19 mouse cellular contexts compared by ENCODE assay signal in the genomic region with DNA sequence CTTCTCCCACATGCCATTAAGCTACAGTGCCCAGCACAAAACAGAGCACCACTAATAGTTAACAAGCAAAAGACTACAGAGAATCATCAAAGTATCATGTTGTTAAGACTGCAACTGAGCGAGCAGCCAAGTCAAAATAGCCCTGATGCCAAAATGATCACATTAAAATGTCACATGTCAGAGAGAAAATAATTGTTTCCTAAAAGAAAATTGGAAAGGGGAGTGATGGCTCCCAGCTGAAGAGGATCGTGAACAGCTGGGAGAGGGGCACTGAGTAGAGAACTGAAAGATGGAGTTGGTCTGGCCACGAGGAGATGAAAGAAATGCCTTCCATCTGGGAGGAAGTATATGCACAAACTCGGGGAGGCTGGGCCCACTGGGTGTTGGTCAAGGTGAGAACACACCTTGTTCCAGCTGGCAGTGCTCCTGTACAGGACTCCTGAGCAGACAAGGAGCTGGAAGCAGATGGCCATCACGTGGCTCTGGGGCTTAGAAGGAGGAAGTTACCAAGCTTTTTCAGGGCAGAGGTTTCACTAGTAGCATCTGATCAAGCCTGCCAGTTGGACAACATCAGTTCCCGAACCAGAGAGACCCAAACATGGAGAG. TPM values are rescaled to one million over a fixed set of nuclear protein-coding genes. Genes with fewer than 3 reads are reported as not detected.
DNase-seq lines count a peak whose midpoint lies in the region; ATAC-seq and TF ChIP-seq lines count a peak whose summit lies in the region.
"Had no signal": no experiment of that assay in that cellular context is flagged by ENCODE, and none has a peak within 500 bp of the region (broad histone marks: within the 10 kb centered on the region; RNA-seq: fewer than 3 reads in every experiment).

No protein-coding gene starts in this region.

- ATAC-seq in kidney, embryonic 16.5 days (ENCODE audit: low FRiP score, low TSS enrichment): no peak
- peak; percentile 22; the same call in 1 of the 2 replicates for ATAC-seq in granulocyte monocyte progenitor cell, adult 5-6 weeks (replicated peaks; ENCODE audit: poor library complexity, severe bottlenecking)
- ATAC-seq in forebrain, embryonic 16.5 days: no peak
- ATAC-seq: hindbrain, embryonic 16.5 days had no signal

- H3K9me3 ChIP-seq in kidney, embryonic 16.5 days (ENCODE audit: low read length): no peaks in the 10 kb centered on the region
- no peaks in the 10 kb centered on the region for H3K9me3 ChIP-seq in forebrain, embryonic 16.5 days (ENCODE audit: control insufficient read depth, low read length)
- H3K9me3 ChIP-seq in hindbrain, embryonic 10.5 days: no peaks in the 10 kb centered on the region
- H3K9me3 ChIP-seq: embryonic facial prominence, embryonic 10.5 days; heart, embryonic 13.5 days; midbrain, embryonic 12.5 days; neural tube, embryonic 12.5 days had no signal

- peaks cover 5% of the 10 kb centered on the region; the same call in 1 of the 2 replicates for H3K4me1 ChIP-seq in kidney, embryonic 16.5 days (ENCODE audit: insufficient read depth, low read length)
- peaks cover 6% of the 10 kb centered on the region for H3K4me1 ChIP-seq in lung, adult 2 months (ENCODE audit: control insufficient read depth, insufficient read depth, low read length)
- H3K4me1 ChIP-seq in forebrain, embryonic 16.5 days (replicated peaks; ENCODE audit: control insufficient read depth, insufficient read depth, low read length): no peaks in the 10 kb centered on the region
- H3K4me1 ChIP-seq in hindbrain, embryonic 10.5 days (replicated peaks): no peaks in the 10 kb centered on the region
- H3K4me1 ChIP-seq: heart, embryonic 13.5 days; midbrain, embryonic 12.5 days; neural tube, embryonic 12.5 days had no signal

- H3K4me2 ChIP-seq in kidney, embryonic 16.5 days (replicated peaks; ENCODE audit: low read depth, low read length): no peak overlapping the region
- no peak overlapping the region for H3K4me2 ChIP-seq in forebrain, embryonic 16.5 days (ENCODE audit: low read length)
- H3K4me2 ChIP-seq: heart, embryonic 13.5 days; midbrain, embryonic 12.5 days; neural tube, embryonic 12.5 days had no signal

- TF ChIP-seq CTCF in lung, adult 2 months (IDR thresholded peaks at IDR 0.05; ENCODE audit: insufficient read depth, low read length): no peak
- no peak for TF ChIP-seq CTCF in left cerebral cortex, adult 2 months (IDR thresholded peaks at IDR 0.05)

- intact Hi-C loops in left cerebral cortex, adult 2 months (cut with DNase I): no loop called here

- H3K27ac ChIP-seq in kidney, embryonic 16.5 days (ENCODE audit: low read length): peak overlapping the region; percentile 35; the same call in 1 of the 2 replicates
- H3K27ac ChIP-seq in left cerebral cortex, adult 2 months: no peak overlapping the region
- no peak overlapping the region for H3K27ac ChIP-seq in forebrain, embryonic 16.5 days (ENCODE audit: low read length)
- no peak overlapping the region for H3K27ac ChIP-seq in hindbrain, embryonic 10.5 days
- H3K27ac ChIP-seq: embryonic facial prominence, embryonic 10.5 days; heart, embryonic 13.5 days; liver, embryonic 14.5 days; midbrain, embryonic 12.5 days; neural tube, embryonic 12.5 days had no signal

- no peak overlapping the region for H3K9ac ChIP-seq in kidney, embryonic 16.5 days (replicated peaks; ENCODE audit: low read length)
- no peak overlapping the region for H3K9ac ChIP-seq in forebrain, embryonic 16.5 days (replicated peaks; ENCODE audit: low read depth, low read length)
- H3K9ac ChIP-seq: heart, embryonic 13.5 days; liver, embryonic 14.5 days; midbrain, embryonic 12.5 days; neural tube, embryonic 12.5 days had no signal

- H3K27me3 ChIP-seq in kidney, embryonic 16.5 days (ENCODE audit: insufficient read depth, low read length): no peaks in the 10 kb centered on the region
- H3K27me3 ChIP-seq in forebrain, embryonic 16.5 days (replicated peaks; ENCODE audit: control insufficient read depth, insufficient read depth, low read length): no peaks in the 10 kb centered on the region
- H3K27me3 ChIP-seq in hindbrain, embryonic 10.5 days (ENCODE audit: insufficient read depth, poor library complexity, severe bottlenecking): no peaks in the 10 kb centered on the region
- H3K27me3 ChIP-seq: heart, embryonic 13.5 days; midbrain, embryonic 12.5 days; neural tube, embryonic 12.5 days had no signal

- H3K36me3 ChIP-seq in kidney, embryonic 16.5 days (ENCODE audit: insufficient read depth, low read length): no peaks in the 10 kb centered on the region
- no peaks in the 10 kb centered on the region for H3K36me3 ChIP-seq in forebrain, embryonic 16.5 days (ENCODE audit: control insufficient read depth, insufficient read depth)
- no peaks in the 10 kb centered on the region for H3K36me3 ChIP-seq in hindbrain, embryonic 10.5 days
- H3K36me3 ChIP-seq: embryonic facial prominence, embryonic 10.5 days; heart, embryonic 13.5 days; midbrain, embryonic 12.5 days; neural tube, embryonic 12.5 days had no signal

- WGBS in kidney, embryonic 16.5 days: 48% methylated on average over 6 of the region's 6 CpGs
- 49% methylated on average over 6 of the region's 6 CpGs for WGBS in lung, adult 2 months
- 69% methylated on average over 6 of the region's 6 CpGs for WGBS in forebrain, embryonic 16.5 days
- WGBS in hindbrain, embryonic 10.5 days: 76% methylated on average over 6 of the region's 6 CpGs

- H3K4me3 ChIP-seq in kidney, embryonic 16.5 days (ENCODE audit: low read length): no peak overlapping the region
- H3K4me3 ChIP-seq in lung, adult 2 months (replicated peaks; ENCODE audit: extremely low read depth, low read depth, low read length): no peak overlapping the region
- H3K4me3 ChIP-seq in left cerebral cortex, adult 2 months: no peak overlapping the region
- H3K4me3 ChIP-seq in forebrain, embryonic 16.5 days (replicated peaks; ENCODE audit: low read length): no peak overlapping the region
- no peak overlapping the region for H3K4me3 ChIP-seq in hindbrain, embryonic 10.5 days
- H3K4me3 ChIP-seq: embryonic facial prominence, embryonic 10.5 days; heart, embryonic 13.5 days; midbrain, embryonic 12.5 days; neural tube, embryonic 12.5 days had no signal

- TF ChIP-seq POLR2A in lung, adult 2 months (IDR thresholded peaks at IDR 0.05; ENCODE audit: borderline replicate concordance, extremely low read depth, low read depth, low read length): no peak

- no peak for DNase-seq in kidney, postnatal 25 days
- DNase-seq in lung, adult 2 months: peak; percentile 44
- peak; percentile 83 for DNase-seq in lung, postnatal 36 days
- DNase-seq in left cerebral cortex, adult 2 months (ENCODE audit: extremely low spot score in 1 of 2, low spot score in 2 of 2): no peak
- DNase-seq in hindbrain, embryonic 10.5 days (ENCODE audit: low spot score): no peak
- DNase-seq: cerebellum, adult 2 months; heart, adult 18-20 months; heart, postnatal 36 days had no signal

RNA-seq across cellular contexts. Expression of gene Tc2n, which starts 41.2 kb away (rescaled TPM):
- 0.80 TPM in 2 replicates for polyA plus RNA-seq in kidney, embryonic 16.5 days (2015; fragmentation: Nextera tagmentation; extraction: Ambion mirVana)
- not detected in 2 replicates for total RNA-seq in granulocyte monocyte progenitor cell, adult 5-6 weeks (2014; fragmentation: Nextera tagmentation)
- not detected in 2 replicates for total RNA-seq in granulocyte monocyte progenitor cell, adult 5-6 weeks (2017)
- 0.87 and 1.1 TPM in 2 replicates for polyA plus RNA-seq in lung, adult 2 months (2012; rRNA removed)
- total RNA-seq in left cerebral cortex, adult 2 months (2021): under 1 TPM; 0.19 to 0.23 TPM
- polyA plus RNA-seq in forebrain, embryonic 16.5 days (2015; fragmentation: Nextera tagmentation; extraction: Ambion mirVana): 0.11 and 0.22 TPM in 2 replicates
- polyA plus RNA-seq in hindbrain, embryonic 10.5 days (2016; fragmentation: Nextera tagmentation; extraction: Ambion mirVana): 0.11 and 0.27 TPM in 2 replicates
- total RNA-seq: megakaryocyte progenitor cell, adult 5-6 weeks; MEL had no signal
- polyA plus RNA-seq: neural tube, embryonic 12.5 days had no signal

RNA-seq across cellular contexts. Expression of gene Fbln5, which starts 59.3 kb away (rescaled TPM):
- polyA plus RNA-seq in kidney, embryonic 16.5 days (2015; fragmentation: Nextera tagmentation; extraction: Ambion mirVana): 135 and 143 TPM in 2 replicates
- total RNA-seq in granulocyte monocyte progenitor cell, adult 5-6 weeks (2014; fragmentation: Nextera tagmentation): not detected in 2 replicates
- total RNA-seq in granulocyte monocyte progenitor cell, adult 5-6 weeks (2017): not detected in 2 replicates
- 126 and 133 TPM in 2 replicates for polyA plus RNA-seq in lung, adult 2 months (2012; rRNA removed)
- 1 to 10 TPM; 4.7 to 6.5 TPM for total RNA-seq in left cerebral cortex, adult 2 months (2021)
- polyA plus RNA-seq in forebrain, embryonic 16.5 days (2015; fragmentation: Nextera tagmentation; extraction: Ambion mirVana): 7.9 and 13.5 TPM in 2 replicates
- 12.4 and 13.4 TPM in 2 replicates for polyA plus RNA-seq in hindbrain, embryonic 10.5 days (2016; fragmentation: Nextera tagmentation; extraction: Ambion mirVana)
- total RNA-seq: megakaryocyte progenitor cell, adult 5-6 weeks; MEL had no signal

Comparison
In these comparisons a context has a peak if more than half of its experiments do, and no peak if none do; other contexts are left out.
1. DNase-seq: peak in lung, adult 2 months (single experiment) and lung, postnatal 36 days (single experiment); none in kidney, postnatal 25 days (0 of 2), left cerebral cortex, adult 2 months (0 of 2) and hindbrain, embryonic 10.5 days (single experiment).